Mouse (Mus musculus) bone marrow, adult 2 months (tissue): ENCODE results near the gene Orc3.

Experiments
- CTCF ChIP-seq: fragments of 200-500 bp; IDR thresholded peaks from 2 replicates; pipeline ENCODE4 v1.5.1; 2011; ENCODE audit warnings: low read length, control low read depth; ENCODE audit not compliant: control insufficient read depth, insufficient read depth
- POLR2A ChIP-seq: fragments of 200-500 bp; IDR thresholded peaks from 2 replicates; pipeline ENCODE4 v1.6.1; 2011; ENCODE audit warnings: low read depth, mild to moderate bottlenecking, control low read depth, low read length, borderline replicate concordance; ENCODE audit not compliant: control insufficient read depth

DNA sequence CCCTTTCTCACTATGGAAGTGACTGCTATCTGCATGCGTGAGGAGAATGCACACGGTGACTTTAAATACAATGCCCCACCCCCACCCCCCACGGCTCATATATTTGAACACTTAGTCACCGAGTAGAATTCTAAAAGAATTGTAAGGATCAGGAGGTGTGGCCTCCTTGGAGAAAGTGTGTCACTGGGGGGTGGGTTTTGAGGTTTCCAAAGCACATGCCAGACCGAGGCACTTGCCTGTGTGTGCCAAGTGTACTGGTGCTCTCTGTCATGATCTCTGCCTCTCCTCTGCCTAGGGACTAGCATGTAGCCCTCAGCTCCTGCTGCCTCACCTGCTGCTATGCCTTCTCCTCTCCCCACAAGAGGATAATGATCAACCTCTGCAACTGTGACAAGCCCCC, 32.3 kb downstream of the Orc3 start:
- TF ChIP-seq CTCF, result no peak
- no peak for TF ChIP-seq POLR2A
